10 mouse cellular contexts compared by ENCODE assay signal in genomic region chr6:148615931-148616330, GRCm38 (mm10).
DNase-seq lines count a peak whose midpoint lies in the region; ATAC-seq lines count a peak whose summit lies in the region.
"Had no signal": no experiment of that assay in that cellular context is flagged by ENCODE, and none has a peak within 500 bp of the region (broad histone marks: within the 10 kb centered on the region; RNA-seq: fewer than 3 reads in every experiment).

No protein-coding gene starts in this region.

- WGBS in lung, embryonic 15.5 days: 16% methylated on average over 4 of the region's 4 CpGs
- 6% methylated on average over 4 of the region's 4 CpGs for WGBS in liver, embryonic 11.5 days
- 20% methylated on average over 4 of the region's 4 CpGs for WGBS in limb, embryonic 10.5 days

- no peaks in the 10 kb centered on the region for H3K9me3 ChIP-seq in lung, embryonic 15.5 days
- no peaks in the 10 kb centered on the region for H3K9me3 ChIP-seq in liver, embryonic 11.5 days (ENCODE audit: control insufficient read depth, low read length)
- no peaks in the 10 kb centered on the region for H3K9me3 ChIP-seq in limb, embryonic 10.5 days (replicated peaks)
- H3K9me3 ChIP-seq: forebrain, embryonic 10.5 days had no signal

- H3K4me2 ChIP-seq in lung, embryonic 15.5 days: peak overlapping the region; percentile 32; the same call in 1 of the 2 replicates
- H3K4me2 ChIP-seq in liver, embryonic 11.5 days: peak overlapping the region; percentile 55

- H3K27ac ChIP-seq in lung, embryonic 15.5 days: no peak overlapping the region
- peak overlapping the region; percentile 36; the same call in 1 of the 2 replicates for H3K27ac ChIP-seq in liver, embryonic 11.5 days (ENCODE audit: low read depth, low read length)
- no peak overlapping the region for H3K27ac ChIP-seq in limb, embryonic 10.5 days
- H3K27ac ChIP-seq: forebrain, embryonic 10.5 days had no signal

- peaks cover 12% of the 10 kb centered on the region; the same call in 1 of the 2 replicates for H3K4me1 ChIP-seq in lung, embryonic 15.5 days
- H3K4me1 ChIP-seq in liver, embryonic 11.5 days (replicated peaks; ENCODE audit: control insufficient read depth, insufficient read depth, low read length): peaks cover 25% of the 10 kb centered on the region
- peaks cover 8% of the 10 kb centered on the region; the same call in 1 of the 2 replicates for H3K4me1 ChIP-seq in limb, embryonic 10.5 days

- ATAC-seq in lung, embryonic 15.5 days (ENCODE audit: borderline replicate concordance, extremely low read depth, low FRiP score, low TSS enrichment): no peak
- ATAC-seq in liver, embryonic 11.5 days (replicated peaks; ENCODE audit: low FRiP score): peak; percentile 36; the same call in 1 of the 2 replicates

- no peak overlapping the region for H3K9ac ChIP-seq in lung, embryonic 15.5 days
- no peak overlapping the region for H3K9ac ChIP-seq in liver, embryonic 11.5 days (ENCODE audit: low read depth, low read length)

- H3K4me3 ChIP-seq in lung, embryonic 15.5 days: no peak overlapping the region
- no peak overlapping the region for H3K4me3 ChIP-seq in liver, embryonic 11.5 days (ENCODE audit: low read depth, low read length)
- no peak overlapping the region for H3K4me3 ChIP-seq in limb, embryonic 10.5 days
- H3K4me3 ChIP-seq: forebrain, embryonic 10.5 days had no signal

- H3K36me3 ChIP-seq in lung, embryonic 15.5 days: no peaks in the 10 kb centered on the region
- H3K36me3 ChIP-seq in liver, embryonic 11.5 days (ENCODE audit: control insufficient read depth, insufficient read depth, low read length): no peaks in the 10 kb centered on the region
- H3K36me3 ChIP-seq in limb, embryonic 10.5 days: no peaks in the 10 kb centered on the region
- H3K36me3 ChIP-seq: forebrain, embryonic 10.5 days had no signal

- DNase-seq in embryo, embryonic 9.5 days (ENCODE audit: extremely low spot score): peak; percentile 3
- DNase-seq in embryo, embryonic 10 days (ENCODE audit: low spot score): no peak
- DNase-seq in lung, postnatal 14 days: no peak
- no peak for DNase-seq in liver, embryonic 11.5 days (ENCODE audit: low spot score)
- peak; percentile 45 for DNase-seq in retina, postnatal 7 days (ENCODE audit: low read depth, low spot score)
- DNase-seq in limb, embryonic 10.5 days (ENCODE audit: low spot score): no peak
- DNase-seq in thymus, postnatal 14 days: no peak
- DNase-seq: gastrocnemius, postnatal 36 days had no signal

- no peaks in the 10 kb centered on the region for H3K27me3 ChIP-seq in lung, embryonic 15.5 days
- no peaks in the 10 kb centered on the region for H3K27me3 ChIP-seq in liver, embryonic 11.5 days (replicated peaks; ENCODE audit: control insufficient read depth, insufficient read depth, low read length)
- H3K27me3 ChIP-seq in limb, embryonic 10.5 days (ENCODE audit: low read depth, poor library complexity, severe bottlenecking): no peaks in the 10 kb centered on the region

Comparison
In these comparisons a context has a peak if more than half of its experiments do, and no peak if none do; other contexts are left out.
1. DNase-seq: peak in embryo, embryonic 9.5 days (single experiment) and retina, postnatal 7 days (single experiment); none in embryo, embryonic 10 days (single experiment), lung, postnatal 14 days (single experiment), liver, embryonic 11.5 days (single experiment), limb, embryonic 10.5 days (single experiment) and thymus, postnatal 14 days (single experiment).